Mouse (Mus musculus): ENCODE measurements at regions not wholly inside any gene's neighbourhood (a gene's known extent, or its start where the extent isn't known, plus 50 kb on each side); places are given as distances from the start of the nearest gene placed in this dataset.

- no peak for DNase-seq
These were observed 156.5 kb upstream of the Ngly1 start for GRCm38 (mm10) chr14:16092391-16093132.

- no peak for DNase-seq
These were observed 156.0 kb upstream of the Ngly1 start for GRCm38 (mm10) chr14:16093133-16093505.

- no peak for DNase-seq
These were observed 139.7 kb upstream of the Ngly1 start for GRCm38 (mm10) chr14:16109414-16109813.

GRCm38 (mm10) chr14:16132672-16133071 lies 116.4 kb upstream of the Ngly1 start:
- DNase-seq = no peak

GRCm38 (mm10) chr14:16133410-16133809 lies 115.7 kb upstream of the Ngly1 start:
- DNase-seq = no peak

- no peak for DNase-seq
These were observed 112.9 kb upstream of the Ngly1 start for GRCm38 (mm10) chr14:16136187-16136586.

- DNase-seq = no peak
These were observed 104.8 kb upstream of the Ngly1 start for GRCm38 (mm10) chr14:16144299-16144698.

- no peak for DNase-seq
These were observed 102.3 kb upstream of the Ngly1 start for GRCm38 (mm10) chr14:16146811-16147210.

GRCm38 (mm10) chr14:16151815-16152214 lies 97.3 kb upstream of the Ngly1 start:
- DNase-seq = no peak

GRCm38 (mm10) chr14:16152702-16153101 lies 96.4 kb upstream of the Ngly1 start:
- DNase-seq = no peak

- no peak for DNase-seq
These were observed 94.0 kb upstream of the Ngly1 start for GRCm38 (mm10) chr14:16155106-16155505.

GRCm38 (mm10) chr14:16170226-16170625 lies 78.9 kb upstream of the Ngly1 start:
- peak in 1 of 2 experiments; percentile 30 for DNase-seq

- peak in 1 of 2 experiments; percentile 47 for DNase-seq
These were observed 76.8 kb upstream of the Ngly1 start for GRCm38 (mm10) chr14:16172261-16172660.

- DNase-seq = peak; percentile 79 to 91
These were observed 75.8 kb upstream of the Ngly1 start for GRCm38 (mm10) chr14:16173292-16173691.

GRCm38 (mm10) chr14:16178227-16178626 lies 70.9 kb upstream of the Ngly1 start:
- no peak for DNase-seq

- peak in 1 of 2 experiments; percentile 46 for DNase-seq
These were observed 67.3 kb upstream of the Ngly1 start for GRCm38 (mm10) chr14:16181822-16182221.

GRCm38 (mm10) chr14:16185246-16185645 lies 63.8 kb upstream of the Ngly1 start:
- no peak for DNase-seq

Measured in thymus, adult 18-20 months (tissue).